Mouse (Mus musculus) limb, embryonic 15.5 days (tissue): ENCODE results near the gene Iffo2. TPM values are rescaled to one million over a fixed set of nuclear protein-coding genes. Genes with fewer than 3 reads are reported as not detected.
A peak's percentile ranks its signal among the peaks of the same experiment; 100 is the strongest.

Experiments used
- ATAC-seq: fragments of 200-750 bp; cut with Nextera tagmentation; 2 replicates; pipeline ENCODE4 v1.8.0; 2017; ENCODE audit warnings: low read depth, moderate TSS enrichment; ENCODE audit not compliant: insufficient number of reproducible peaks, low FRiP score, low TSS enrichment
- H3K27ac ChIP-seq: fragments of 300-500 bp; sonication (generic); 2 replicates; pipeline ENCODE4 v1.5.1; 2015; ENCODE audit warnings: moderate library complexity, mild to moderate bottlenecking, inconsistent platforms
- H3K27me3 ChIP-seq: fragments of 300-500 bp; sonication (generic); 2 replicates; pipeline ENCODE4 v1.6.1; 2015; ENCODE audit warnings: inconsistent platforms
- H3K36me3 ChIP-seq: fragments of 300-500 bp; sonication (generic); 2 replicates; pipeline ENCODE4 v1.6.1; 2015; ENCODE audit warnings: inconsistent platforms
- H3K4me1 ChIP-seq: fragments of 300-500 bp; sonication (generic); 2 replicates; pipeline ENCODE4 v1.6.1; 2015; ENCODE audit warnings: inconsistent platforms
- H3K4me2 ChIP-seq: fragments of 300-500 bp; sonication (generic); 2 replicates; pipeline ENCODE4 v1.6.1; 2015; ENCODE audit warnings: mild to moderate bottlenecking, inconsistent platforms
- H3K4me3 ChIP-seq: fragments of 300-500 bp; sonication (generic); 2 replicates; pipeline ENCODE4 v1.5.1; 2015; ENCODE audit warnings: mild to moderate bottlenecking, inconsistent platforms
- H3K9ac ChIP-seq: fragments of 300-500 bp; sonication (generic); 2 replicates; pipeline ENCODE4 v1.6.1; 2015; ENCODE audit warnings: inconsistent platforms
- H3K9me3 ChIP-seq: fragments of 300-500 bp; sonication (generic); 2 replicates; pipeline ENCODE4 v1.6.1; 2016; ENCODE audit warnings: inconsistent platforms
- WGBS: fragments of 180-500 bp; shearing (Covaris S2); methylation state at CpG from one replicate; pipeline ENCODE4 v1.1.7; 2015; 5-methylcytosine and 5-hydroxymethylcytosine counted together
- polyA plus RNA-seq: library from polyadenylated mRNA; unstranded; fragments of >200 nt; fragmentation: Nextera tagmentation; extraction: Ambion mirVana; gene quantifications from 2 replicates; pipeline ENCODE4 v1.2.1, GENCODE M21; 2015

Iffo2 gene
- polyA plus RNA-seq, 1 experiment from 2014 or later = 3.6 TPM

DNA sequence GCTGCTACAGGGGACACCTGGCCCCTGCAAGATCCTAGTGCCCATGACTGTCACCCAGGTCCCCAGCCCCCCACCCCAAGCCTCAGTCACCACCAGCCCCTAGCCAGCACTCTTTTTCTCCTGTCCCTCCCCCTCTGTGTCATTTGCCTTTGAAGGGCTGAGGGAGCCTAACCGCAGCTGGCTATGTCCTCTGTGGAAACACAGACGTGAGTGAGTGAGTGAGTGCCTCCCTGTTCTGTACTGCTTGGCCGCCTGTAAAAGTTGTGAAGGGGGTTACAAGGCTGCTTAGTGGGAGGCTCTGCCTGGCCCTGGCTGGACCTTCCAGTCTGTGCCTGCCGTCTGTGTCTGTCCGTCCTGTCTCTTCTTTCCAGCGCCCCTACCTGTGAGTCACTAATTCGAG is 5.4 kb downstream of the Iffo2 start:
- Histone ChIP-seq H3K27ac (peak overlapping the region; percentile 65), H3K4me2 (no peak overlapping the region), H3K9me3 (no peaks in the 10 kb centered on the region), H3K4me1 (peaks cover 6% of the 10 kb centered on the region), H3K36me3 (no peaks in the 10 kb centered on the region), H3K9ac (no peak overlapping the region), H3K27me3 (peaks cover 4% of the 10 kb centered on the region; the same call in 1 of the 2 replicates), H3K4me3 (no peak overlapping the region)
- 50% methylated on average over 7 of the region's 7 CpGs for WGBS
- ATAC-seq = no peak

DNA sequence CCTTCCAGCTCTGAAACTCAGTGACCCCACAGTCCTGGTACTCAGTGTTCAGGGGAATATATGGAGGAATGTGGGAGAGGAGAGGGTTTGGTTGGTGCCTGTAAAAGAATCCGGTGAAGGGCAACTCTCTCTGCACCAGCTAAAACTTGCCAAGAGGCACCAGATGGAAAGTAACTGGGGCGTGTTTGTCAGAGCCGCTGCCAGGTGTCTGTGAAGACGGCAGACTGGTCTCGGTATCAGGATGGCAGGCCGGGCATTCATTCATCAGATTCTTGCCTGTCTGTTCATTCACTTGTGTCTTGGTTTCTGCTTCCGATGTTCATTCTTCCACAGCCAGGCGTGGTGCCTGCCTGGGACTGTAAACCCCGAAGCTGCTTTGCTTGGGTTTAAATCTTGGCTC is 6.4 kb downstream of the Iffo2 start:
- ATAC-seq = no peak
- peaks cover 4% of the 10 kb centered on the region; the same call in 1 of the 2 replicates for H3K27me3 ChIP-seq
- H3K4me2 ChIP-seq = no peak overlapping the region
- H3K4me1 ChIP-seq = peaks cover 6% of the 10 kb centered on the region
- no peak overlapping the region for H3K4me3 ChIP-seq
- 75% methylated on average over 9 of the region's 9 CpGs for WGBS
- no peak overlapping the region for H3K9ac ChIP-seq
- H3K27ac ChIP-seq = no peak overlapping the region
- H3K36me3 ChIP-seq = no peaks in the 10 kb centered on the region
- H3K9me3 ChIP-seq = no peaks in the 10 kb centered on the region

DNA sequence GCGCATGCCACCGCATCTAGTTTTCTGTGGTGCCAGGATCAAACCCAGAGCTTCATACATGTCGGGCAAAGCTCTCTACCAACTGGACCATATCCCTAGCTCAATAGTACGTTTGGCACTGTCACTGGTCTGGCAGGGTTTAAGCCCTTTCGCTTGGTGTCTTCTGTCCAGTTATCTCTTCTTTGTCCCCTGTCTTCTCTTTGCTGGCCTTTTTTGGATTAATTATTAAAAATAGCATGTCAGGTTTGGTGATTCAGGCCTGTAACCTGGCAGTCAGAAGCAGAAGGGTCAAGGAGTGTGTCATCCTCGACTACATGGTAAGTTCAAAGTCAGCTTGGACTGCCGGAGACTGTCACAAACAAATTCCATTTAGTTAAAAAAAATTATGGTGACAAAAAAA is 10.4 kb downstream of the Iffo2 start:
- no peaks in the 10 kb centered on the region for H3K36me3 ChIP-seq
- no peak for ATAC-seq
- no peak overlapping the region for H3K9ac ChIP-seq
- no peak overlapping the region for H3K4me2 ChIP-seq
- H3K27me3 ChIP-seq = no peaks in the 10 kb centered on the region
- peaks cover 1% of the 10 kb centered on the region for H3K4me1 ChIP-seq
- H3K4me3 ChIP-seq = no peak overlapping the region
- H3K9me3 ChIP-seq = no peaks in the 10 kb centered on the region
- WGBS = 92% methylated on average over 7 of the region's 7 CpGs
- no peak overlapping the region for H3K27ac ChIP-seq

DNA sequence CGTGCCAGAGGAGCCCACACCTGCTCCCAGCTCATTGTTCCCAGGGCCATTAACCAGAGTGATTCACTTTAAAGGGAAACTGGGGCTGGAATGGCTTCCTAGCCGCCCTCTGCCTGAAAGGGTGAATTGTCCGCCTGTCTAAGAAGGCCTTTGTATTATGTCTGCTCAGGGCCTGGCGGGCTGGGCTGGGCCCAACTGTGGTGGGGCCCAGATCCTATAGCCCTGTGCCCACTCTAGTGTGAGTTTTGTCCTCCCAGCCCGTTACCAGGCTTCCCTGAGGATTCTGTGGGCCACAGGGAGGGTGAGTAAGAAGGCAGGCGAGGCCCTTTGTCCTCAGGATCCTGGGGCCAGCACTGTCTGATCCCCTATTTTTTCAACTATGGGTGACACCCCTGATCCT is 15.4 kb downstream of the Iffo2 start:
- Histone ChIP-seq H3K9ac (no peak overlapping the region), H3K27me3 (no peaks in the 10 kb centered on the region), H3K4me2 (no peak overlapping the region), H3K4me3 (no peak overlapping the region), H3K4me1 (no peaks in the 10 kb centered on the region), H3K36me3 (no peaks in the 10 kb centered on the region), H3K9me3 (no peaks in the 10 kb centered on the region), H3K27ac (no peak overlapping the region)
- WGBS = 74% methylated on average over 6 of the region's 6 CpGs
- no peak for ATAC-seq

DNA sequence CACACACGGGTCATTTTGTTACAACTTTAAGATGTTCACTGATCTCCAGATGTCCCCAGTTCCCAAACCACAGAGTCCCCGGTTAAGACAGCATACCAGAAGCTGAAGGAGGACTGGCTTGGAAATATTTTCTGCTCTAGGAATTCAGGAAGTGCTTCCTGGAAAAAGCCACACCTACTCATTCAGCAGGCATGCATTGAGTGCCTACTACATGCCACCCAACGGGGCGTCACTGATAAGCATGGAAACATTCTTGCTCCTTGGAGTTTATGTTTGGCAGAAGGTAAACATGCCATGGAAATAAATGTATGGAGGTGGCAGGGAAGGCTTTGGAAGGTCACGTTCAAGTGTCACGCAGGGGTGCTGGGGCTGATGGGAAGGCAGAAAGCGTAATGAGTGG is 19.1 kb downstream of the Iffo2 start:
- WGBS = 80% methylated on average over 7 of the region's 7 CpGs
- no peak overlapping the region for H3K4me3 ChIP-seq
- no peaks in the 10 kb centered on the region for H3K9me3 ChIP-seq
- no peak overlapping the region for H3K27ac ChIP-seq
- H3K36me3 ChIP-seq = no peaks in the 10 kb centered on the region
- H3K4me2 ChIP-seq = no peak overlapping the region
- ATAC-seq = no peak
- H3K27me3 ChIP-seq = no peaks in the 10 kb centered on the region
- no peak overlapping the region for H3K9ac ChIP-seq
- no peaks in the 10 kb centered on the region for H3K4me1 ChIP-seq

DNA sequence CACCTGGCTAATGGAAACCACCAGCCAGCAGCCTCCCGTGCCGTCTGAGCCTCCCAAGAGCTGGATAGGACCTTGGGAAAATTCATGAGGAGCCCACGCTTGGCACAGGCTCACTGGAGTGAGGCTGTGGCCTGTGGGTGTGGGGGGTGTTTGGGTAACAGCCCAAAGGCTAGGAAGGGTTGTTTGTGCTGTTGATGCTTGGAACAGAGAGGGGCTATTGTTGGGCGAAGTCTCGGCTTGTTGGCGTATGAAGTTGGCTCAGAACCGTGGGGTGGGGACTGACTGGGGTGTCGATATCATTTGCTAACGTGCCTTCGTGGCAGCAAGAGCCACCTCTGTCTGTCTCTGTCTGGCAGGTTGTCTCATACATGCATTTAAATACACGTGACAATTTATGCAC is 24.9 kb downstream of the Iffo2 start:
- ATAC-seq = no peak
- Histone ChIP-seq H3K4me2 (no peak overlapping the region), H3K4me1 (no peaks in the 10 kb centered on the region), H3K9ac (no peak overlapping the region), H3K27me3 (no peaks in the 10 kb centered on the region), H3K4me3 (no peak overlapping the region), H3K27ac (no peak overlapping the region), H3K9me3 (no peaks in the 10 kb centered on the region), H3K36me3 (no peaks in the 10 kb centered on the region)
- WGBS = 80% methylated on average over 11 of the region's 11 CpGs

DNA sequence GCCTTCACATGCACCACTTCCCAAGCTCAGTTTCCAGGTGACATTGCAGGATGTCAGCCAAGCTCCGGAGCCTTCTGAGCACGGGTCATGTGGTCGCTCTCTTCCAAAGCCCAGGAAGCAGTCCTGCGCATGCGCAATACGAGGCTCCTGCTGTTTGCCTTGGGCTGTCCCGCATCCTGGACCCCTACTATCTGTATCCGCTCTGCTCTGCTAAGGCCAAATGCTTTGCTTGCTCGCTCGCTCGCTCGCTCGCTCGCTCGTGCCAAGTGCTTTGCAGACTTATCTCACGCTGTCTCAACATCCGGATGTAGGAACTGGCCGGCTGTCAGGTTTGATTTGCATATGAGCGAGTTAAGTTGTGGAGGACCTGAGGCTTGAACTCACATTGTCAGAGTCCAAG is 25.6 kb downstream of the Iffo2 start:
- Histone ChIP-seq H3K9me3 (no peaks in the 10 kb centered on the region), H3K4me3 (no peak overlapping the region), H3K4me2 (no peak overlapping the region), H3K27me3 (no peaks in the 10 kb centered on the region), H3K36me3 (no peaks in the 10 kb centered on the region), H3K4me1 (no peaks in the 10 kb centered on the region), H3K27ac (no peak overlapping the region), H3K9ac (no peak overlapping the region)
- WGBS = 80% methylated on average over 19 of the region's 19 CpGs
- ATAC-seq = no peak

DNA sequence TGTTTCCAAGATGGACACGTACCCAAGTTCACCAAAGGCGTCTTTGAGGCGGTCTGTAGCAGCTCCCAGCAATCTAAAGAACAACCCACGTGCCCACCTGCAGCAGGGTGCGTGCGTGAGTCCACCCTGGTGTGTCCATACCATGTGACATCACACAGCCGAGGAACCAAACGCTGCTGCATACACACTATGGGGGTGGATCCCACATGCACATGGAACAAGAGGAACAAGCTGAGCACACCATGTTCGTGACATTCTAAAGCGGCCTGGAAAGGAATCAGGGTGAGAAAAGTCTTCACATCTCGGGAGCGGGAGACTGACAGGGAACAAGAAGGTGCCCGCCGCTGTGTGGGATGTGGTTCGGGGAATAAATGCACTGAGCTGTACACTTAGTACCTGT is 38.0 kb downstream of the Iffo2 start:
- H3K27ac ChIP-seq = no peak overlapping the region
- H3K9me3 ChIP-seq = no peaks in the 10 kb centered on the region
- ATAC-seq = no peak
- 0 out of 2 replicates have a peak, but pooled peaks cover 5% of the 10 kb centered on the region for H3K27me3 ChIP-seq
- H3K4me1 ChIP-seq = no peaks in the 10 kb centered on the region
- H3K4me2 ChIP-seq = no peak overlapping the region
- H3K36me3 ChIP-seq = no peaks in the 10 kb centered on the region
- 79% methylated on average over 15 of the region's 15 CpGs for WGBS
- no peak overlapping the region for H3K4me3 ChIP-seq
- H3K9ac ChIP-seq = no peak overlapping the region

DNA sequence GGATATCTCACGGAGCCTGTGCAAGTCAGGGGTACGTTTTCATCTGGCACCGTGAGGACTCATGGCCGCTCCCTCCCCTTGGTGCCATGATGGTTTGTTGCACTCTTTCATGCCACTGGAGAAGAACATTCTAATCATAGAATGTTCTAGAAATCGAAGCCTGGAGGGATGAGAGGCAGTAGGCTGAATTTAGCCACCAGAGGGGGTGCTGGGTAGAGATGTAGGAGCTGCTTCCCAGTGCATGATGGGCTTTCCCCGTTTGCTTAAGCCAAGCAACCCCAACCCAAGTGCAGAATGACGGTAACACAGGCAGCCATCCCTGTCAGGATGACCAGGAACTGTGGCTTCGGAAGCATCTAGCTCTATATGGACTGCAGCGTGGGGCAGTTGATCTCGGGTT is 40.4 kb downstream of the Iffo2 start:
- no peaks in the 10 kb centered on the region for H3K9me3 ChIP-seq
- ATAC-seq = no peak
- H3K9ac ChIP-seq = no peak overlapping the region
- H3K27me3 ChIP-seq = 0 out of 2 replicates have a peak, but pooled peaks cover 5% of the 10 kb centered on the region
- H3K4me1 ChIP-seq = peaks cover 15% of the 10 kb centered on the region
- H3K27ac ChIP-seq = no peak overlapping the region
- no peak overlapping the region for H3K4me2 ChIP-seq
- H3K4me3 ChIP-seq = no peak overlapping the region
- H3K36me3 ChIP-seq = no peaks in the 10 kb centered on the region
- 76% methylated on average over 10 of the region's 10 CpGs for WGBS

DNA sequence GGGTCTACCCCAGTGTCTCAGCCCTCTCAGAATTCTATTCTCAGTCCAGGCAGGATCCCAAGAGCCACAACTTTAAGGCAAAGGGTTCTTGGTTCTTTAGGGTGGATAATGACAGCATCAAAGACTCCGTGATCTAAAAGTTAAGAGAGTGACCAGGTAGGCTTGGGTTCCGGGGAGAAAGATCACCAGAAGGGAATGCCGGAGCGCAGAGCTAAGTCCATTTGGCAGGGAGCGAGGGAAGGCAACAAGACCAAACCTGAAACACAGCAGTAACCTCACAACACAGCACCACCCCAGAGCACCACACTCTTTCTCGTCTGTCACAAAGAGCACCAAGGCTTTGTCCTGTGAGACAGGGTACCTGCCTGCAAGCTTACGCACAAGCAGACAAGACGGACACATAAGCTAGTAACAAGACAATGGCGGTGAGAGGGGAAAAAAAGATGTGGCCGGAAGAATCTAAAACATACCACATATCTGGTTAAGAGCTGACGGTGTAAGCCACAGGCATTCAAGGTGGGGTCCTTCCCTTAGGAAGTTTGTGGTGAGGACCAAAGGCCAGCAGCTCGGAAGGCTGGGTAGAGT is 42.7 kb downstream of the Iffo2 start:
- Histone ChIP-seq H3K27me3 (0 out of 2 replicates have a peak, but pooled peaks cover 5% of the 10 kb centered on the region), H3K4me1 (peaks cover 32% of the 10 kb centered on the region), H3K4me2 (no peak overlapping the region), H3K36me3 (no peaks in the 10 kb centered on the region), H3K9ac (no peak overlapping the region), H3K9me3 (no peaks in the 10 kb centered on the region), H3K27ac (no peak overlapping the region), H3K4me3 (no peak overlapping the region)
- no peak for ATAC-seq
- whole genome bisulfite sequencing = 84% methylated on average over 12 of the region's 12 CpGs

DNA sequence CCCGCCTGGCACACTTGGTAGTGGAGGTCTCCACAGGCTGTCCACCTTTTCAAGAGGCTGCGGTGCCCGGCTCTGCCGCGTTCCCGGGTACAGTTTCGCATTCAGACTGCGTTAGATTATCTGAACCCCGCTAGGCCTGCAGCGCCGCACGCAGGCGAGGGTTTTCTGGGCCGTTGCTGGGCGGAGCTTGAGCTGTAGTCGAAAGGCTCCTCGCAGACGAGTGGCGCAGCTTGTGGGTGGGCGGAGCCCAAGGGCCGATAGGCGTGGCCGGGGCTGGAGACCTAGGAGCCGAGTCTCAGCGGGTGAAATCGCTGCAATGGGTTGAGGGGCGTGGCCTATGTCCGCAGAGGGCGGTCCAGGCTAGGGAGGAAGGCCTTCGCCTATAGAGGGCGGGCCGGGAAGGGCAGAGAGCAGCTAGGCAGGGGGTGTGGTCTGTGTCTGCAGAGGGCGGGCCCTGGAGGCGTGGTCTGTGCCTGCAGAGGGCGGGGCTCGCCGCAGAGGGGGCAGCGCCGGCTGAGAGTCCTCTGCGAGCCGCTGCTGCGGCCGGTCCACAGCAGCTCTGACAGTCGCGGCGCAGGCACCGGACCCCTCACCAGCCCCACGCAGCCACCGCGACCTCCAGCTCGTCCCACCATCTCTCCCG is 43.9 kb downstream of the Iffo2 start:
- H3K36me3 ChIP-seq = no peaks in the 10 kb centered on the region
- peak overlapping the region; percentile 94 for H3K4me2 ChIP-seq
- ATAC-seq = peak; percentile 98
- H3K4me3 ChIP-seq = peak overlapping the region; percentile 85
- H3K9ac ChIP-seq = peak overlapping the region; percentile 83
- H3K9me3 ChIP-seq = no peaks in the 10 kb centered on the region
- H3K27ac ChIP-seq = peak overlapping the region; percentile 91
- H3K4me1 ChIP-seq = peaks cover 45% of the 10 kb centered on the region
- WGBS = under 1% methylated on average over 49 of the region's 52 CpGs
- H3K27me3 ChIP-seq = 0 out of 2 replicates have a peak, but pooled peaks cover 5% of the 10 kb centered on the region

DNA sequence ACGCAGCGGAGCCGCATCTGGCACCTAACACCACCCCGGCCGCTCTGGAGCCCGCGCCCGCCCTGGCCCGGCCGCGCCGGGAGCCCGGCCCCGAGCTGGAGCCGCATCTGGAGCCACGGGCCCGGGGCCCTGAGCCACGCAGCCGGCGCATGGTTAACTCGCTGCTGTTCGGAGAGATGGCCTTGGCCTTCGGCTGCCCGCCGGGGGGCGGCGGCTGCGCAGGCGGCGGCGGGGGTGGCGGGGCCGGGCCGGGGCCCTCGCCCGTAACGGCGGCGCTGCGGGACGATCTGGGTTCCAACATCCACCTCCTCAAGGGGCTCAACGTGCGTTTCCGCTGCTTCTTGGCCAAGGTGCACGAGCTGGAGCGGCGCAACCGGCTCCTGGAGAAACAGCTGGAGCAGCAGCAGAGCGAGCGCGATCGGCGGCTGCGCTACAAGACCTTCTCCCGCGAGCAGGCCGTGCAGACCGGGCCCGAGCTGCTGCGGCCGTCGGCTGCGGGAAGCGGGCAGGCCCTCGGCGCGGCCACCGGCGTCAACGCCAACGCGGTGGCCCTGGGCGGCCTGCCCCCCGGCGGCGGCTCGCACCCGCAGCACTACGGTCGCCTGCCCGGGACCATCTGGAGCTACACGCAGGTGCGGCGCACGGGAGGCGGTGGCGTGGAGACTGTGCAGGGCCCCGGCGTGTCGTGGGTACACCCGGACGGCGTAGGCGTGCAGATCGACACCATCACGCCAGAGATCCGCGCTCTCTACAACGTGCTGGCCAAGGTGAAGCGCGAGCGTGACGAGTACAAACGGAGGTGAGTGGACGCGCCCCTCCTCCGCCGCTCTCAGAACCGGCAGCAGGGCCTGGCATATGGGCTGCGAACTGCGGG is 44.7 kb downstream of the Iffo2 start:
- Histone ChIP-seq H3K9me3 (no peaks in the 10 kb centered on the region), H3K9ac (peak overlapping the region; percentile 83), H3K4me1 (peaks cover 52% of the 10 kb centered on the region), H3K4me2 (peak overlapping the region; percentile 94), H3K4me3 (peak overlapping the region; percentile 85), H3K27me3 (0 out of 2 replicates have a peak, but pooled peaks cover 5% of the 10 kb centered on the region), H3K27ac (peak overlapping the region; percentile 91), H3K36me3 (no peaks in the 10 kb centered on the region)
- under 1% methylated on average over 103 of the region's 111 CpGs for WGBS
- peak; percentile 44 for ATAC-seq
